Mouse (Mus musculus): ENCODE measurements at regions not wholly inside any gene's neighbourhood (a gene's known extent, or its start where the extent isn't known, plus 50 kb on each side); places are given as distances from the start of the nearest gene placed in this dataset.

GRCm38 (mm10) chr3:122676077-122676476 is 52.7 kb upstream of the Pde5a start:
- ATAC-seq, result no peak
- DNase-seq (ENCODE audit: low spot score), result peak; percentile 2
- Histone ChIP-seq H3K4me3 (ENCODE audit: low read depth, low read length) (no peak overlapping the region), H3K9me3 (replicated peaks; ENCODE audit: control insufficient read depth, low read length) (no peaks in the 10 kb centered on the region), H3K4me1 (ENCODE audit: control insufficient read depth, insufficient read depth, low read length) (no peaks in the 10 kb centered on the region), H3K36me3 (ENCODE audit: control insufficient read depth, insufficient read depth, low read length) (no peaks in the 10 kb centered on the region), H3K9ac (ENCODE audit: low read length) (no peak overlapping the region), H3K4me2 (ENCODE audit: low read length) (no peak overlapping the region), H3K27ac (ENCODE audit: low read depth, low read length) (no peak overlapping the region), H3K27me3 (replicated peaks; ENCODE audit: control insufficient read depth, insufficient read depth, low read length) (no peaks in the 10 kb centered on the region)
- WGBS, result 72% methylated on average over 5 of the region's 5 CpGs

- Histone ChIP-seq H3K27ac (ENCODE audit: low read depth, low read length) (no peak overlapping the region), H3K9ac (ENCODE audit: low read length) (no peak overlapping the region), H3K4me1 (ENCODE audit: control insufficient read depth, insufficient read depth, low read length) (no peaks in the 10 kb centered on the region), H3K27me3 (replicated peaks; ENCODE audit: control insufficient read depth, insufficient read depth, low read length) (no peaks in the 10 kb centered on the region), H3K36me3 (ENCODE audit: control insufficient read depth, insufficient read depth, low read length) (no peaks in the 10 kb centered on the region), H3K4me2 (ENCODE audit: low read length) (no peak overlapping the region), H3K9me3 (replicated peaks; ENCODE audit: control insufficient read depth, low read length) (no peaks in the 10 kb centered on the region), H3K4me3 (ENCODE audit: low read depth, low read length) (no peak overlapping the region)
- DNase-seq (ENCODE audit: low spot score), result no peak
- no peak for ATAC-seq
- 74% methylated on average over 4 of the region's 4 CpGs for WGBS
Observed at GRCm38 (mm10) chr3:122676851-122677250, 51.9 kb upstream of the Pde5a start.

Data from forebrain, embryonic 14.5 days (tissue).